In genomic region chr6:66493685-66494084, GRCm38 (mm10) we compare ENCODE assay signal across 15 mouse cellular contexts.
"Had no signal": no experiment of that assay in that cellular context is flagged by ENCODE, and none has a peak within 500 bp of the region (broad histone marks: within the 10 kb centered on the region; RNA-seq: fewer than 3 reads in every experiment).

No protein-coding gene starts in this region.

- H3K4me2 ChIP-seq: liver, embryonic 12.5 days; lung, embryonic 14.5 days; midbrain, embryonic 12.5 days; neural tube, embryonic 12.5 days; stomach, embryonic 15.5 days had no signal

- H3K27me3 ChIP-seq: liver, embryonic 12.5 days; midbrain, embryonic 12.5 days; neural tube, embryonic 12.5 days; stomach, embryonic 15.5 days had no signal

- ATAC-seq: liver, embryonic 12.5 days; midbrain, embryonic 16.5 days had no signal

- H3K36me3 ChIP-seq: liver, embryonic 12.5 days; midbrain, embryonic 10.5 days; midbrain, embryonic 12.5 days; neural tube, embryonic 12.5 days; stomach, embryonic 15.5 days had no signal

- H3K9me3 ChIP-seq: liver, embryonic 12.5 days; midbrain, embryonic 10.5 days; midbrain, embryonic 12.5 days; neural tube, embryonic 12.5 days; stomach, embryonic 15.5 days had no signal

- H3K4me3 ChIP-seq: liver, embryonic 12.5 days; midbrain, embryonic 10.5 days; midbrain, embryonic 12.5 days; myocyte; neural tube, embryonic 12.5 days; stomach, embryonic 15.5 days had no signal

- H3K9ac ChIP-seq: liver, embryonic 12.5 days; liver, embryonic 14.5 days; lung, embryonic 14.5 days; midbrain, embryonic 12.5 days; neural tube, embryonic 12.5 days; stomach, embryonic 15.5 days had no signal

- DNase-seq: lung, adult 18-20 months; lung, embryonic 14.5 days; lung, postnatal 10 days; lung, postnatal 4 days; midbrain, embryonic 14.5 days; right cerebral cortex, postnatal 14 days had no signal

- H3K4me1 ChIP-seq: liver, embryonic 12.5 days; midbrain, embryonic 10.5 days; midbrain, embryonic 12.5 days; neural tube, embryonic 12.5 days; stomach, embryonic 15.5 days had no signal

- H3K27ac ChIP-seq: liver, embryonic 12.5 days; liver, embryonic 14.5 days; midbrain, embryonic 10.5 days; midbrain, embryonic 12.5 days; neural tube, embryonic 12.5 days; stomach, embryonic 15.5 days; stomach, postnatal 0 days had no signal
